Mouse (Mus musculus): ENCODE results near the gene Adgrf3.
A peak's percentile ranks its signal among the peaks of the same experiment; 100 is the strongest.
"Not testable (repeated sequence)": the region's sequence is repeated elsewhere in the genome, so short reads cannot be mapped to it uniquely, and the experiment has no call there.

Gene Adgrf3

GRCm38 (mm10) chr5:30205493-30205892 is at the start of gene Adgrf3:
Gene Adgrf3, minus strand, starts transcription at chr5:30205722.
- DNase-seq = no peak

GRCm38 (mm10) chr5:30247666-30248065 is 42.1 kb upstream of the Adgrf3 start:
- DNase-seq = no peak

GRCm38 (mm10) chr5:30245861-30246416 is 40.4 kb upstream of the Adgrf3 start:
- DNase-seq = peak; percentile 25

GRCm38 (mm10) chr5:30243741-30244140 is 38.2 kb upstream of the Adgrf3 start:
- DNase-seq = peak; percentile 40

- no peak for DNase-seq
Measured at GRCm38 (mm10) chr5:30242410-30242809, 36.9 kb upstream of the Adgrf3 start.

- DNase-seq = no peak
Measured at GRCm38 (mm10) chr5:30240552-30240951, 35.0 kb upstream of the Adgrf3 start.

GRCm38 (mm10) chr5:30238533-30238932 is 33.0 kb upstream of the Adgrf3 start:
- no peak for DNase-seq

GRCm38 (mm10) chr5:30235641-30236126 is 30.2 kb upstream of the Adgrf3 start:
- no peak for DNase-seq

- no peak for DNase-seq
Measured at GRCm38 (mm10) chr5:30233979-30234378, 28.5 kb upstream of the Adgrf3 start.

- no peak for DNase-seq
Measured at GRCm38 (mm10) chr5:30233042-30233441, 27.5 kb upstream of the Adgrf3 start.

- peak; percentile 99 for DNase-seq
Measured at GRCm38 (mm10) chr5:30232271-30232971, 26.9 kb upstream of the Adgrf3 start, which contains the start of gene Selenoi. Gene Selenoi, plus strand, starts transcription at chr5:30232581.

- DNase-seq = no peak
Measured at GRCm38 (mm10) chr5:30231891-30232270, 26.4 kb upstream of the Adgrf3 start.

- DNase-seq = peak; percentile 42
Measured at GRCm38 (mm10) chr5:30230901-30231300, 25.4 kb upstream of the Adgrf3 start.

GRCm38 (mm10) chr5:30222681-30223080 is 17.2 kb upstream of the Adgrf3 start:
- no peak for DNase-seq

GRCm38 (mm10) chr5:30220666-30221065 is 15.1 kb upstream of the Adgrf3 start:
- no peak for DNase-seq

GRCm38 (mm10) chr5:30219715-30220114 is 14.2 kb upstream of the Adgrf3 start:
- no peak for DNase-seq

- no peak for DNase-seq
Measured at GRCm38 (mm10) chr5:30215970-30216369, 10.4 kb upstream of the Adgrf3 start.

- peak; percentile 79 for DNase-seq
Measured at GRCm38 (mm10) chr5:30214889-30215288, 9.4 kb upstream of the Adgrf3 start.

- DNase-seq = not testable (repeated sequence)
Measured at GRCm38 (mm10) chr5:30210758-30211157, 5.2 kb upstream of the Adgrf3 start.

- peak; percentile 55 for DNase-seq
Measured at GRCm38 (mm10) chr5:30207276-30207675, 1.8 kb upstream of the Adgrf3 start.

- DNase-seq = no peak
Measured at GRCm38 (mm10) chr5:30205034-30205433, 488 bp downstream of the Adgrf3 start.

GRCm38 (mm10) chr5:30204441-30204840 is 1.1 kb downstream of the Adgrf3 start:
- no peak for DNase-seq

- no peak for DNase-seq
Measured at GRCm38 (mm10) chr5:30203216-30203885, 2.2 kb downstream of the Adgrf3 start.

- no peak for DNase-seq
Measured at GRCm38 (mm10) chr5:30202221-30202620, 3.3 kb downstream of the Adgrf3 start.
